Mouse (Mus musculus) megakaryocyte, embryonic 14.5 days (primary cell): ENCODE data around the gene Sbpl.

Source experiments
- FLI1 ChIP-seq: IDR thresholded peaks from 2 replicates; pipeline ENCODE4 v1.6.1; 2012; ENCODE audit warnings: low read length, inconsistent platforms, mixed read lengths
- GATA1 ChIP-seq: IDR thresholded peaks from 3 replicates; pipeline ENCODE4 v1.6.1; 2012; ENCODE audit warnings: mixed read lengths, low read length, inconsistent platforms, borderline replicate concordance

DNA sequence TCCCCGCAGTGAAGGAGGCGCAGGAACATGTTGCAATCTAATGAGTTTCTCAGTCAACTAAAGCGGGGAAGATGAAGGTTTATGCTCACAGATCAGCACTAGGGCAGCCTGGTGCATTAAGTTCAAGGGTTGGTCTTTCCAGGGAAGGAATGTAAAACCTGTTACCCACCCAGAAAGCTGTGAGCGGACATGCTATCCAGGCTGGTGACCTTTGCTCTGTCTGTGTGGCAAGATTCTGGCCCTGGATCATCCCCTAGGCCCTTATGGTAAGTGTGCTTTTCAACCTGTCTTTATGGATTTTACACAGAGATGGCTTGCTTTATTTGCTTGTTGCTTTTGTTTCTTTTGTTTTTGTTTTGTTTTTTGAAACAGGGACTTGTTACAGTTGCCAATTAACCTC is 21.6 kb upstream of the Sbpl start:
- TF ChIP-seq GATA1 (no peak), FLI1 (no peak)
